Mouse (Mus musculus) frontal cortex, postnatal 14 days (tissue): ENCODE measurements around the gene Nat8f6.
"Not testable (repeated sequence)": the region's sequence is repeated elsewhere in the genome, so short reads cannot be mapped to it uniquely, and the experiment has no call there.

Experiments used
- DNase-seq, 2 experiments: peaks; one replicate each; pipeline ENCODE4 v3.0.0; 2022; ENCODE audit warnings: low spot score in 2 of 2

Gene Nat8f6

GRCm38 (mm10) chr6:85836098-85836497, 15.3 kb upstream of the Nat8f6 start:
- not testable (repeated sequence) for DNase-seq

GRCm38 (mm10) chr6:85835104-85835503, 14.3 kb upstream of the Nat8f6 start:
- not testable (repeated sequence) for DNase-seq

- not testable (repeated sequence) for DNase-seq
These were observed 13.8 kb upstream of the Nat8f6 start for GRCm38 (mm10) chr6:85834504-85835100.

GRCm38 (mm10) chr6:85831796-85832321, 11.1 kb upstream of the Nat8f6 start, which contains the start of gene Nat8:
TSS of gene Nat8 (minus strand) at chr6:85832082.
- DNase-seq, result no peak

- DNase-seq, result no peak
These were observed 8.7 kb upstream of the Nat8f6 start for GRCm38 (mm10) chr6:85829462-85829861.

GRCm38 (mm10) chr6:85825886-85826285, 5.1 kb upstream of the Nat8f6 start:
- no peak for DNase-seq

GRCm38 (mm10) chr6:85823382-85824090, 2.8 kb upstream of the Nat8f6 start:
- no peak for DNase-seq

GRCm38 (mm10) chr6:85822286-85822685, 1.5 kb upstream of the Nat8f6 start:
- no peak for DNase-seq

GRCm38 (mm10) chr6:85818338-85818737, 2.4 kb downstream of the Nat8f6 start:
- DNase-seq, result no peak

GRCm38 (mm10) chr6:85813339-85813738, 7.4 kb downstream of the Nat8f6 start:
- no peak for DNase-seq

GRCm38 (mm10) chr6:85810942-85811537, 9.7 kb downstream of the Nat8f6 start:
- not testable (repeated sequence) for DNase-seq

GRCm38 (mm10) chr6:85810514-85810913, 10.2 kb downstream of the Nat8f6 start:
- DNase-seq, result not testable (repeated sequence)

- DNase-seq, result not testable (repeated sequence)
These were observed 11.0 kb downstream of the Nat8f6 start for GRCm38 (mm10) chr6:85809784-85810183.

- DNase-seq, result not testable (repeated sequence)
These were observed 17.6 kb downstream of the Nat8f6 start for GRCm38 (mm10) chr6:85803180-85803579.

GRCm38 (mm10) chr6:85765532-85765931, 55.2 kb downstream of the Nat8f6 start, which contains the start of gene Nat8f3:
TSS of gene Nat8f3 (minus strand) at chr6:85765754.
- peak in 1 of 2 experiments; percentile 7 for DNase-seq

GRCm38 (mm10) chr6:85763127-85764070, 57.4 kb downstream of the Nat8f6 start:
- not testable (repeated sequence) for DNase-seq

- DNase-seq, result not testable (repeated sequence)
These were observed 58.1 kb downstream of the Nat8f6 start for GRCm38 (mm10) chr6:85762678-85763077.
